Mouse (Mus musculus) lung, postnatal 0 days (tissue): ENCODE measurements at regions not wholly inside any gene's neighbourhood (a gene's known extent, or its start where the extent isn't known, plus 50 kb on each side); places are given as distances from the start of the nearest gene placed in this dataset.
"Not testable (repeated sequence)": the region's sequence is repeated elsewhere in the genome, so short reads cannot be mapped to it uniquely, and the experiment has no call there.

Experiments
- ATAC-seq: fragments of 200-750 bp; cut with Nextera tagmentation; 2 replicates; pipeline ENCODE4 v1.8.0; 2017; ENCODE audit warnings: moderate library complexity
- DNase-seq: peaks from one replicate; pipeline ENCODE4 v3.0.0-alpha.2; 2016; ENCODE audit warnings: low spot score
- H3K27ac ChIP-seq: fragments of 300-500 bp; sonication (generic); 2 replicates; pipeline ENCODE4 v1.5.1; 2014; ENCODE audit warnings: antibody characterized with exemption, mild to moderate bottlenecking, low read length, mixed read lengths
- H3K27me3 ChIP-seq: fragments of 300-500 bp; sonication (generic); replicated peaks from 2 replicates; pipeline ENCODE4 v1.6.1; 2014; ENCODE audit warnings: low read length, mixed read lengths; ENCODE audit not compliant: insufficient read depth
- H3K36me3 ChIP-seq: fragments of 300-500 bp; sonication (generic); 2 replicates; pipeline ENCODE4 v1.6.1; 2014; ENCODE audit warnings: low read length, mixed read lengths; ENCODE audit not compliant: insufficient read depth
- H3K4me1 ChIP-seq: fragments of 300-500 bp; sonication (generic); 2 replicates; pipeline ENCODE4 v1.6.1; 2014; ENCODE audit warnings: antibody characterized with exemption, low read depth, low read length, mixed read lengths; ENCODE audit not compliant: insufficient read depth
- H3K4me2 ChIP-seq: fragments of 300-500 bp; sonication (generic); replicated peaks from 2 replicates; pipeline ENCODE4 v1.6.1; 2014; ENCODE audit warnings: low read depth, mild to moderate bottlenecking, low read length, moderate library complexity, mixed read lengths
- H3K4me3 ChIP-seq: fragments of 300-500 bp; sonication (generic); 2 replicates; pipeline ENCODE4 v1.5.1; 2014; ENCODE audit warnings: low read depth, low read length
- H3K9ac ChIP-seq: fragments of 300-500 bp; sonication (generic); replicated peaks from 2 replicates; pipeline ENCODE4 v1.6.1; 2014; ENCODE audit warnings: low read depth, mild to moderate bottlenecking
- H3K9me3 ChIP-seq: fragments of 300-500 bp; sonication (generic); 2 replicates; pipeline ENCODE4 v1.6.1; 2016; ENCODE audit warnings: low read length, mixed read lengths
- CTCF ChIP-seq: IDR thresholded peaks from 2 replicates; pipeline ENCODE4 v1.5.1; 2016; ENCODE audit warnings: antibody characterized with exemption, mild to moderate bottlenecking
- EP300 ChIP-seq: IDR thresholded peaks from 2 replicates; pipeline ENCODE4 v1.6.1; 2016; ENCODE audit warnings: antibody characterized with exemption, mild to moderate bottlenecking, control low read depth
- WGBS: fragments of 180-500 bp; shearing (Covaris S2); extraction: QIAGEN DNeasy Blood & Tissue Kit; methylation state at CpG from one replicate; pipeline ENCODE4 v1.1.7; 2014; 5-methylcytosine and 5-hydroxymethylcytosine counted together

GRCm38 (mm10) chr15:43682176-43682575 is 3548.0 kb downstream of the 9330182O14Rik start:
- WGBS: 78% methylated on average over 2 of the region's 2 CpGs
- DNase-seq (no peak), ATAC-seq (no peak)
- TF ChIP-seq EP300: no peak
- TF ChIP-seq CTCF: no peak
- Histone ChIP-seq H3K27ac (no peak overlapping the region), H3K27me3 (no peaks in the 10 kb centered on the region), H3K9me3 (no peaks in the 10 kb centered on the region), H3K9ac (no peak overlapping the region), H3K4me3 (no peak overlapping the region), H3K4me1 (no peaks in the 10 kb centered on the region), H3K4me2 (no peak overlapping the region), H3K36me3 (no peaks in the 10 kb centered on the region)

- H3K27me3 ChIP-seq, DNase-seq, H3K27ac ChIP-seq, H3K4me2 ChIP-seq, H3K9me3 ChIP-seq, H3K9ac ChIP-seq, ATAC-seq, H3K36me3 ChIP-seq, H3K4me3 ChIP-seq, H3K4me1 ChIP-seq: not testable (repeated sequence)
Measured at GRCm38 (mm10) chr15:43691998-43692397, 3557.8 kb downstream of the 9330182O14Rik start.

DNA sequence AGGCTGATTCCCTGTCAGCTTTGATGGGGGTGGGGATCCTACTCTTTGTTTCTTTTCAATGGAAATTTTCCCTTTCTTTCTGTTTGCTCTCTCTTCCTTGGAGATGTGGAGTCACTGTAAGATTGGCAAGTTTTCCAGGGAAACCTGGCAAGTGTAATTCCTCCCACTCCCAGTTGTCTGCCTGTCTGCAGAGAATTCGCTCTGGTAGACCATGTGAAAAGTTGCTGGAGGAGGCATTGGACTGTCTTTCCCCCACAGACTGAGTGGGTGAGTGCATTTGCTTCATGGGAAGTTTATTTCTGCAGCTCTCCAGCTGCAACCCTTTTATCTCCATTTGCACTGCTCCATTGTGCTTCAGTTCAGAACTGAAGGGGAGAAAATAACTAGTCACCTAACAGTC is 3561.3 kb downstream of the 9330182O14Rik start:
- H3K9me3 ChIP-seq: no peaks in the 10 kb centered on the region
- DNase-seq (no peak), ATAC-seq (no peak)
- 60% methylated on average over 1 of the region's 1 CpGs for WGBS
- H3K27me3 ChIP-seq: no peaks in the 10 kb centered on the region
- no peaks in the 10 kb centered on the region for H3K4me1 ChIP-seq
- H3K36me3 ChIP-seq: no peaks in the 10 kb centered on the region
- TF ChIP-seq CTCF: no peak
- TF ChIP-seq EP300: no peak
- no peak overlapping the region for H3K4me2 ChIP-seq
- no peak overlapping the region for H3K27ac ChIP-seq
- H3K9ac ChIP-seq: no peak overlapping the region
- H3K4me3 ChIP-seq: no peak overlapping the region

GRCm38 (mm10) chr15:43717035-43717434 is 3582.9 kb downstream of the 9330182O14Rik start:
- Histone ChIP-seq H3K9me3 (no peaks in the 10 kb centered on the region), H3K27ac (no peak overlapping the region), H3K27me3 (no peaks in the 10 kb centered on the region), H3K36me3 (no peaks in the 10 kb centered on the region), H3K9ac (no peak overlapping the region), H3K4me2 (no peak overlapping the region), H3K4me3 (no peak overlapping the region), H3K4me1 (no peaks in the 10 kb centered on the region)
- 90% methylated on average over 1 of the region's 1 CpGs for WGBS
- no peak for DNase-seq
- no peak for ATAC-seq
- TF ChIP-seq EP300 (no peak), CTCF (no peak)

DNA sequence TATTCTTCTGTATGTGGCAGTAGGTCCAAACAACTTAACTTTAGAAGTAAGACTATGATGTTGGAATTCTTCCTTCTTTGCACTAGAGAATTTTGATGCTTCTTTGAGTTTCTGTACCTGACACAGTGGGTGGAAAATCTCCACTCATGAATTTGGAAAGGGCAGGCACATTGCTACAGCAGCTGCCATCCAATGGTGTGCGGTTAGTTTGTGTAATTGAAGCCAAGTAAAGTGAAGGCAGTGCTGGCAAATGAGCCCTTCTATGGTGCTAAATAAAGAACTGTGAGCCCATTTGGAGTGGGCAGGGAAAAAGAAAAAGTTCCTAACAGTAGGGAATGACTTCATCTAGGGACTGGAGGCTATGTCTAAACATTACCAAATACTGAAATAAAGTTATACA is 3583.4 kb downstream of the 9330182O14Rik start:
- H3K36me3 ChIP-seq: no peaks in the 10 kb centered on the region
- 91% methylated on average over 1 of the region's 1 CpGs for WGBS
- no peak for DNase-seq

DNA sequence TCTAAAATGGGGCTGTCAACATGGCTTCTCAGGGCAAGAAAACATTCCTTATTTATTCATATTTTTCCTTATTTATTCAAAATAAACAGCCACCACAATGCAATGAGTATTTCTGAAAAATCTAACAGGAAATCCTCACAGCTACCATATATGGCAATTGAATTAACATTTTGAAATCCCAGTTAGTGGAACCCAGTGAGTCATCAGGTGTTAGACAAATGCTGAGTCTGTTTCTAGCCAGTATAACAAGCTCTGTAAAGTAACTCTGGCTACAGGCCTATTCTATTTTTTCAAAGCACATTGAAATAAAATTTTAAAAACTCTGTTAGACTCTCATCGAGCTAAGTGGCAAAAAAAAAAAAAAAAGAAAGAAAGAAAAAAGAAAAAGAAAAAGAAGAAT is 3586.8 kb downstream of the 9330182O14Rik start:
- Histone ChIP-seq H3K4me2 (no peak overlapping the region), H3K9ac (no peak overlapping the region), H3K4me1 (no peaks in the 10 kb centered on the region), H3K9me3 (no peaks in the 10 kb centered on the region), H3K27me3 (no peaks in the 10 kb centered on the region), H3K27ac (no peak overlapping the region), H3K4me3 (no peak overlapping the region), H3K36me3 (no peaks in the 10 kb centered on the region)
- DNase-seq (no peak), ATAC-seq (no peak)
- TF ChIP-seq EP300 (no peak), CTCF (no peak)
- WGBS: 59% methylated on average over 1 of the region's 1 CpGs

More for the DNA sequence above, 3583.4 kb downstream of the 9330182O14Rik start:
- H3K27ac ChIP-seq: no peak overlapping the region
- no peak for TF ChIP-seq EP300
- no peak for TF ChIP-seq CTCF
- no peaks in the 10 kb centered on the region for H3K9me3 ChIP-seq
- H3K9ac ChIP-seq: no peak overlapping the region
- no peak for ATAC-seq
- H3K4me1 ChIP-seq: no peaks in the 10 kb centered on the region
- no peak overlapping the region for H3K4me2 ChIP-seq
- H3K27me3 ChIP-seq: no peaks in the 10 kb centered on the region
- H3K4me3 ChIP-seq: no peak overlapping the region

- TF ChIP-seq EP300: no peak
- no peak for TF ChIP-seq CTCF
- peak; percentile 44 for DNase-seq
- no peak overlapping the region for H3K4me2 ChIP-seq
- H3K9ac ChIP-seq: no peak overlapping the region
- H3K36me3 ChIP-seq: no peaks in the 10 kb centered on the region
- no peak overlapping the region for H3K27ac ChIP-seq
- H3K27me3 ChIP-seq: no peaks in the 10 kb centered on the region
- peak; percentile 16; the same call in 1 of the 2 replicates for ATAC-seq
- 59% methylated on average over 3 of the region's 3 CpGs for WGBS
- H3K4me3 ChIP-seq: no peak overlapping the region
- no peaks in the 10 kb centered on the region for H3K9me3 ChIP-seq
- H3K4me1 ChIP-seq: no peaks in the 10 kb centered on the region
Measured at GRCm38 (mm10) chr15:43735697-43736096, 3601.5 kb downstream of the 9330182O14Rik start.
